Mouse (Mus musculus): ENCODE data around the gene Kif19a.

DNA sequence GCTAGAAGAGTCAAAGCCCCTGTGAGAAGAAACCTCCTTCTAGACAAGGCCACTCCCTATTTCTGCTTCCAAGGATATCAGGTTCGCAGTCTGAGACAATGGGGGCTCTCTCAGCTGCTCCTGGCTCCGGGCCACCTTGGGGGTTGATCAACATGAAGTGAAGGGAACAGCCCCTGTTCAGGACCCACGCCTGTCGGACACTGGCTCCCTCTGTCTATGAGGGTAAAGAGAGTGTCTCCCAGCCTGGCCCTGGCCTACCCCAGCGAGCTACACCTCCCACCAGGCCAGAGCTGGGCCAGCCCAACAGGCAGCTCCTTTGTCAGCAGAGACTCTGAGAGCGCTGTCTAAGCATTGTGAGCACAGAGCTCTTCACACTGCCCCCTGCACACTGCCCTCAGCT lies 4.7 kb downstream of the Kif19a start:
- TF ChIP-seq POLR2A (IDR thresholded peaks at IDR 0.05; ENCODE audit: extremely low read depth, insufficient read depth, low read length): no peak
- TF ChIP-seq CTCF (IDR thresholded peaks at IDR 0.05; ENCODE audit: extremely low read depth, insufficient read depth, low read length): no peak
